Mouse (Mus musculus): ENCODE data around the gene Mecom. TPM values are rescaled to one million over a fixed set of nuclear protein-coding genes. Genes with fewer than 3 reads are reported as not detected.
A peak's percentile ranks its signal among the peaks of the same experiment; 100 is the strongest.

Mecom gene
- polyA plus RNA-seq, 1 experiment from 2014 or later = 57.4 TPM

DNA sequence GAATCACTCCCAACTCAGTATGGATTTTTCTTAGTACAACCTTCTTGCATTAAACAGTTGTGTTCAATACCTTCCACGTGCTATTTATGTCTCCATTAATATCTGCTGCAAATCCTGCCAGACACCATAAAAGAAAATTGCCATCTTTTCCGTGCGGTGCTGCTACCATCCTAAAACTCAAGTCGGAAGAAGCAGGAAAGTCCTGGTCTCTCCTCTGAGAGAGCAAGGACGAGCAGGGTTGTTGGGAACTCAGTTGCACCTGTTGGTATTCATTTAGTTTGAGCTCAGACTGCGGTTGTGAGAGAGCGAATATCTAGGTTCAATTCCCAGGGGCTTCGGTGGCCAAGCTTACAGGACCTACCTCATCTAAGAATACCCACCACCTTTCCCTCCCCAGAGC lies 37.2 kb downstream of the Mecom start:
- no peaks in the 10 kb centered on the region for H3K9me3 ChIP-seq (replicated peaks; ENCODE audit: control insufficient read depth, low read length)
- H3K36me3 ChIP-seq (ENCODE audit: control insufficient read depth, insufficient read depth, low read length) = no peaks in the 10 kb centered on the region
- WGBS = 37% methylated on average over 8 of the region's 8 CpGs
- peak overlapping the region; percentile 65; the same call in 1 of the 2 replicates for H3K27ac ChIP-seq (ENCODE audit: low read length)
- ATAC-seq (ENCODE audit: insufficient read depth, low FRiP score) = no peak
- H3K4me2 ChIP-seq (ENCODE audit: low read depth, low read length) = peak overlapping the region; percentile 95; the same call in 1 of the 2 replicates
- peaks cover 13% of the 10 kb centered on the region for H3K4me1 ChIP-seq (ENCODE audit: control insufficient read depth, insufficient read depth, low read length)
- H3K9ac ChIP-seq (ENCODE audit: low read length) = no peak overlapping the region; the same call in 1 of the 2 replicates
- H3K27me3 ChIP-seq (ENCODE audit: control insufficient read depth, insufficient read depth, low read length) = no peaks in the 10 kb centered on the region
- no peak overlapping the region for H3K4me3 ChIP-seq (replicated peaks; ENCODE audit: low read length)

DNA sequence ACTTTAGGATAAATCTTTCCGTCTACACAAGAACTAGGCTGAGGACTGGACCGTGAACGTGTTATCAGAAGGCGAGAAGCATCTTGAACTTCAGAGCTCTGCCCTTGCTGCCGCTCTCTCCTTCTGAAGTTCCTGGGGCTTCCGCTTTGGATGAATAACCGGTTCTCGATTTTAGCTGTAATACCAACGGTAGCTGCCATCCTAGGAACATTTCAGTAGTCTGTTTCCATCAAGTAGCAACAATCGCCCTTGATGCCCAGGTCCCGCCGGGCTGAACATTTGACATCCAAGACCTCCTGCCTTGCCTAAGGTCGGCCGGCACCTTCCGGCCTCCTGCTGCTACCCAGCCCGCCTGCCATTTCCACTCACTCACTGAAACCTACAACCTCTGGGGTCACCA lies 37.7 kb downstream of the Mecom start:
- Histone ChIP-seq H3K9me3 (replicated peaks; ENCODE audit: control insufficient read depth, low read length) (no peaks in the 10 kb centered on the region), H3K4me3 (replicated peaks; ENCODE audit: low read length) (peak overlapping the region; percentile 69), H3K27me3 (ENCODE audit: control insufficient read depth, insufficient read depth, low read length) (no peaks in the 10 kb centered on the region), H3K4me1 (ENCODE audit: control insufficient read depth, insufficient read depth, low read length) (peaks cover 8% of the 10 kb centered on the region), H3K36me3 (ENCODE audit: control insufficient read depth, insufficient read depth, low read length) (no peaks in the 10 kb centered on the region), H3K4me2 (ENCODE audit: low read depth, low read length) (peak overlapping the region; percentile 95), H3K27ac (ENCODE audit: low read length) (peak overlapping the region; percentile 97), H3K9ac (ENCODE audit: low read length) (peak overlapping the region; percentile 88)
- 17% methylated on average over 16 of the region's 16 CpGs for WGBS
- no peak for ATAC-seq (ENCODE audit: insufficient read depth, low FRiP score)

DNA sequence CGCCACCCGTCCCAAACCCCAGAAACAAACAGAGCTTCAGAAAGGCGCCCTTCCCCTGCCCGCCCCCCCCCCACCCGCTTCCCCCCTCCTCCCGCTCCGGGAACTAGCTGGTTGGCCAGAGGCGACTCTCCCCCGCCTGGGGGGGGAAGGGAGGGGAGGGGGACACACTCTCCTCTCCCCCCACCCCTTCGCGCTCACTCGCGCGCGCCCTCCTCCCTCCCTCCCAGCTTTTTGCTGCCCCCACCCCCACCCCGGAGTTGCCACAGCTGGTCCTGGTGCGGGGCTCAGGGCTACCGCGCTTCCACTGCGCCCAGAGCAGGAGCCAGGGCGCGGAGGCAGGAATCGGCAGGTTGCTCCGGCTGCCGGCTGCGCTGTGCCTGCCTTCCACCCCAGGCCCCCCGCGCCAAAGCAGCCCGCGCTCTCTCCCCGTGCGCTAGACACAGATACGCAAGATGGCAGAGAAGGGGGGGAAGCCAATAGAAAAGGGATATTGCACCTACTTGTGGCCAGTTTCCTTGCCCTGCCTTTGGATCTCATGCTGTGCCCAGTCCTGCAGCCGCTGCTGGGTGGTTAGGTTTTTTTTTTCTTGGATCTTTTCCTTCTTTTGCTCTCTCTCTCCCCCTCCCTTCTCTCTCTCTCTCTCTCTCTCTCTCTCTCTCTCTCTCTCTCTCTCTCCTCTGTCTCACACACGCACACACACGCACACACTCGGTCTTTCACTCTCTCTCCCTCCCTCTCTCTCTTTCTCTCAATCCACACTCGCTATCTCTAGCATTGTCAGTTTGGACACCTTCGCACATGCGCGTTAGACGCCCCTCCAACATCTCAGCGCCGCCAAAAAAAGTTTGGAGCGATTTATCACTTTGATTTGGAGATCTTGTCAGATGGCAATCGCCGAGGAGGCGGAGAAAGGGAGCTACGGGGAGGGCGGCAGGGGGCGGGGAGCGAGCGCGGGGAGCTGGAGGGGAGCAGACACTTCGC lies 38.6 kb downstream of the Mecom start:
- H3K27me3 ChIP-seq (ENCODE audit: control insufficient read depth, insufficient read depth, low read length) = no peaks in the 10 kb centered on the region
- peak overlapping the region; percentile 97 for H3K27ac ChIP-seq (ENCODE audit: low read length)
- WGBS = under 1% methylated on average over 47 of the region's 55 CpGs
- no peaks in the 10 kb centered on the region for H3K9me3 ChIP-seq (replicated peaks; ENCODE audit: control insufficient read depth, low read length)
- H3K4me2 ChIP-seq (ENCODE audit: low read depth, low read length) = peak overlapping the region; percentile 95
- peak overlapping the region; percentile 69 for H3K4me3 ChIP-seq (replicated peaks; ENCODE audit: low read length)
- peak overlapping the region; percentile 88 for H3K9ac ChIP-seq (ENCODE audit: low read length)
- H3K36me3 ChIP-seq (ENCODE audit: control insufficient read depth, insufficient read depth, low read length) = no peaks in the 10 kb centered on the region
- H3K4me1 ChIP-seq (ENCODE audit: control insufficient read depth, insufficient read depth, low read length) = peaks cover 16% of the 10 kb centered on the region
- peak; percentile 38 for ATAC-seq (ENCODE audit: insufficient read depth, low FRiP score)

DNA sequence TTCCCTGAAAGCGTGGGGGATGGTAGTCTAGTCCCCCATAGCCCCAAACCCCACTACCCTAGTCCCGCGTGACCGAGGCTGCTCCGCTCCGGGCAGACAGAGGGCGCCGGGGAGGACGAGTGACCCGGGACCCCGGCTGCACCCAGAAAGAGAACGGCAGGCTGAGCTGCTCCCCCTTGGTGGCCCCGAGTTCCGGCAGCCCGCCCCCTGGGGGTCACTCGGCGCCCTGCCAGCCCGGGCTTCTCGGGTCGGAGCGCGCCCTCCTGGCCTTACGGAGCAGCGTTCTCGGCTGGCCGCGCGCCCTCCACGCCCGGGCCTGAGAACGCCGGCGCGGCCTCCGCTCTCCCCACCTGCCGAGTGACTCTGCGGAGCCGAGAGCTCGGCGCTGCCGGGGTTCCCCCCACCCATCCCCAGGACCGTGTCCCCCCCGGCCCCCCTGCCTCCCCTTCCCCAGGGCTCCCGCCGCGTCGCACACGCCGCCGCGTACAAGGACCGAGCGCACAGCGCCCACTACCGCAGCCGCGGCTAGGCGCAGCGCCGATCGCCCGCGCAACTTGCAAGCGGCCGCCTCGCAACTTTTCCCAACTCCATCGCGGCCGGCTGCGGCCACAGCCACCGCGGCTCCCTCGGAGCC lies 39.4 kb downstream of the Mecom start:
- peak; percentile 73 for ATAC-seq (ENCODE audit: insufficient read depth, low FRiP score)
- 0% methylated on average over 72 of the region's 73 CpGs for WGBS

DNA sequence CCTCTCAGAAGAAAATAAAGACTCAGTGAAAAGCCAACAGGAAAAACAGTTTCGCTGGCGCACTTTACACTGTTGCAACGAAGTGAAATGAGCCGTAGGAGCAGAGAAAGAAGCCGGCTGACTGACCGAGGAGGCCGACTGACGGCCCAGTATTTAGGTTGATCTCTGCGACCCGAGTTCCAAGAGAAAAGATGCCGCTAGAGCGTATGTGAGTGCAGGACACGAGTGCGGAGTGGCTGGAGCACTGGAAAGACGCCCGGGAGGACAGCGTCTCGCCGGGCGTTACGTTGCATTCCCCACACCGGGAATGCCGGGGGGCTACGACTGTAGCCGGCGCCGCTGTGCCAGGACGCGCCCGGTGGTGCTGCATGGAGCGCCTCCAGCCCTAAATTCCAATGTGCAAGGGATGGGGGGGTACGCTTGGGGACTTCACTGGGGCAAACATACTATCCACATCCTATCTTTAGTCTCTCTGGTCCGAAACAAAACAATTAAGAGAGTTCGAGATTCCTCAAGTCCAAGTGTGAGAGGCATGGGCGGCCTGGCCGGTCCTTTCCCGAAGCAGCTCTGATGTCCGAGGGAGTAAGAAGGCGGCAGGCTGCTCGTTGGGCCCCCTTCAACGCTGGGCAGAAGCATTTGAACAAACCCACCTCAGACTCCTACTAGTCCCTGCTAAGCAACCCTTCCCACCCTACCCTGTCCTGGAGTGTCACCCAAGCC lies 40.1 kb downstream of the Mecom start:
- peak overlapping the region; percentile 88 for H3K9ac ChIP-seq (ENCODE audit: low read length)
- no peak for ATAC-seq (ENCODE audit: insufficient read depth, low FRiP score)
- H3K4me3 ChIP-seq (replicated peaks; ENCODE audit: low read length) = peak overlapping the region; percentile 69
- no peaks in the 10 kb centered on the region for H3K36me3 ChIP-seq (ENCODE audit: control insufficient read depth, insufficient read depth, low read length)
- under 1% methylated on average over 41 of the region's 41 CpGs for WGBS
- peaks cover 18% of the 10 kb centered on the region for H3K4me1 ChIP-seq (ENCODE audit: control insufficient read depth, insufficient read depth, low read length)
- no peaks in the 10 kb centered on the region for H3K27me3 ChIP-seq (ENCODE audit: control insufficient read depth, insufficient read depth, low read length)
- H3K4me2 ChIP-seq (ENCODE audit: low read depth, low read length) = peak overlapping the region; percentile 95
- H3K27ac ChIP-seq (ENCODE audit: low read length) = peak overlapping the region; percentile 97
- H3K9me3 ChIP-seq (replicated peaks; ENCODE audit: control insufficient read depth, low read length) = no peaks in the 10 kb centered on the region

More for the DNA sequence above, 39.4 kb downstream of the Mecom start:
- Histone ChIP-seq H3K4me3 (replicated peaks; ENCODE audit: low read length) (peak overlapping the region; percentile 69), H3K27me3 (ENCODE audit: control insufficient read depth, insufficient read depth, low read length) (no peaks in the 10 kb centered on the region), H3K36me3 (ENCODE audit: control insufficient read depth, insufficient read depth, low read length) (no peaks in the 10 kb centered on the region), H3K4me1 (ENCODE audit: control insufficient read depth, insufficient read depth, low read length) (peaks cover 18% of the 10 kb centered on the region), H3K9me3 (replicated peaks; ENCODE audit: control insufficient read depth, low read length) (no peaks in the 10 kb centered on the region), H3K9ac (ENCODE audit: low read length) (peak overlapping the region; percentile 88), H3K4me2 (ENCODE audit: low read depth, low read length) (peak overlapping the region; percentile 95), H3K27ac (ENCODE audit: low read length) (peak overlapping the region; percentile 97)

DNA sequence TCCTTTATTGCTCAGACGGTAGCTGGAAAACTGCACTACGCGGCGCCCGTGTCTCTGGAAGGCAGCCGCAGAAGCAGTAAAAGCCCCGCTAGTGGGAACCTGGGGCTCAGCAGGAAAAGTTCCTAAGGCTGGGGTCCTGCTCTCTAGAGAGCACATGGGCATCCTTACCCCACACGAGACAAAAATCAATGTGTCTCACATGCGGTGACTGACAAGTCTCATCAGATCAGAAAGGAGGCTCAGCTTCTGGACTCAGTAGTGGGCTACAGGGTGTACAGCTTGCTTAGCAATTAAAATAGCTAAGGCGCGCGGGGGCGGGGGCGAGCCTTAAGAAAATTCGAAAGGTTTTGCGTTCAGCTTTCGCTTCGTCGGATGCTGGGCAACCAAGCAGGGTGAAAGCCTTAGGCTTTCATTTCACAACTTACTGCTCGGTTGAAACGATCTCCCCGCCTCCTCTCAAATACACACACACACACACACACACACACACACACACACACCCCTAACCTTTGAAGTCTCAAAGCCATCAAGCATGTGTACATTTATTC lies 40.7 kb downstream of the Mecom start:
- H3K27me3 ChIP-seq (ENCODE audit: control insufficient read depth, insufficient read depth, low read length) = no peaks in the 10 kb centered on the region

DNA sequence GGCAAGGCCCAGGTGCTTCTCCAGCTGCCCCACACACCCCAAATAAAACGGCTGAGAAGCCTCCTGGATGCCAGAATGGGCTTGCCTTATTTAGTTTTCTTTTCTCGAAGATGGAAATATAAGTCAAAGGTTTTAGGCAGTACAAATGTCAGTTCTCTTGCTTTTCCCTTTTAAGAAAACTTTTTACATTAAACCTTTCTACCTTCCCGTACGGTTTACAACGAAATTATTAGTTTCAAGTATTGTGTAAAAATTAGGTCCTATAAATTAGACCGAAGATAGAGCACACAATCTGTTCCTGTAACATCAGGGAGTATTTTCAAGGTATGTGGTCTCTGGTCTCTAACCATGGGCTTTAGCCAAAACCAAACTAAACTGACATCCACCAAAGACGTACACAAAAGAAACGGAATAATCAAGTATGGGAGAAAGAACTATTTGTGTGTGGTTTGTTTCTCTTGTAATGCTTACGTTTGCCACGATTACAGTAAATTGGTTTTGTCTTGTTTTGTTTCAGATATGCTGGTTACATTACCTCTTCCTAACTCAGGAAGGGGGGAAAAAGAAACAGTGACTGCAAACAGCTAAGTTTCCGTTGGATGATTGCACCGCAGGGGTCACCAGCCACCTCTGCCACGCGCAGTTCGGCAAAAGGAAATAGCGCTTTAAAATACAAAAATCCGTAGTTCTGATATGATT lies 41.3 kb downstream of the Mecom start:
- peak overlapping the region; percentile 88 for H3K9ac ChIP-seq (ENCODE audit: low read length)
- peak overlapping the region; percentile 69 for H3K4me3 ChIP-seq (replicated peaks; ENCODE audit: low read length)
- no peaks in the 10 kb centered on the region for H3K27me3 ChIP-seq (ENCODE audit: control insufficient read depth, insufficient read depth, low read length)
- no peak for ATAC-seq (ENCODE audit: insufficient read depth, low FRiP score)
- H3K9me3 ChIP-seq (replicated peaks; ENCODE audit: control insufficient read depth, low read length) = no peaks in the 10 kb centered on the region
- H3K36me3 ChIP-seq (ENCODE audit: control insufficient read depth, insufficient read depth, low read length) = no peaks in the 10 kb centered on the region
- peaks cover 18% of the 10 kb centered on the region for H3K4me1 ChIP-seq (ENCODE audit: control insufficient read depth, insufficient read depth, low read length)
- WGBS = 16% methylated on average over 17 of the region's 17 CpGs
- peak overlapping the region; percentile 95 for H3K4me2 ChIP-seq (ENCODE audit: low read depth, low read length)
- H3K27ac ChIP-seq (ENCODE audit: low read length) = peak overlapping the region; percentile 97

More for the DNA sequence above, 40.7 kb downstream of the Mecom start:
- no peak for ATAC-seq (ENCODE audit: insufficient read depth, low FRiP score)
- Histone ChIP-seq H3K4me2 (ENCODE audit: low read depth, low read length) (peak overlapping the region; percentile 95), H3K27ac (ENCODE audit: low read length) (peak overlapping the region; percentile 97), H3K9ac (ENCODE audit: low read length) (peak overlapping the region; percentile 88), H3K36me3 (ENCODE audit: control insufficient read depth, insufficient read depth, low read length) (no peaks in the 10 kb centered on the region), H3K9me3 (replicated peaks; ENCODE audit: control insufficient read depth, low read length) (no peaks in the 10 kb centered on the region), H3K4me3 (replicated peaks; ENCODE audit: low read length) (peak overlapping the region; percentile 69), H3K4me1 (ENCODE audit: control insufficient read depth, insufficient read depth, low read length) (peaks cover 18% of the 10 kb centered on the region)
- WGBS = 2% methylated on average over 22 of the region's 22 CpGs

DNA sequence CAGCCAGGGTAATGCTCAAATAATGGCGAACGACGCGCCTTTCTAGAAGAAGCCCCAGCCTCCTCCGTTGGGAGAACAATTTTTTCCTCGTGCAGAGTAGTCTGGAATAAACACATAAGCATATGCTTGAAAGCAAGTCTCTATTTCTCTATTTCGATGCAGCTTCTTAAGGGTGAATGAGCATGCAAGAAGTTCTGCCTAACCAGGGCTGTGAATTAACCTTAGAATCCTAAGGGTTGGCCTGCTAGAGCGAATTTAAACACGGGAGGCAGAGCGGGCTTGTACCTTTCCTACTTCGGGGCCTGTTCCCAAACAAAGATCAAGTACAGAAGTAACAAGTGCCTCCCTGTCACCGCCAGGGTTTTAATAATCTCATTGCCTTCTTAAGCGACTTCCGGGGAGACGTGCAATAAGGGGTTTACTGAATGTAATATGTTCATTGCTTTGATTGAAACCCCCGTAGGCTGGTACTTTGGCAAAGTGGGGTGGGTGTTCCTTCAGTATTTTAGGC lies 42.0 kb downstream of the Mecom start:
- H3K9me3 ChIP-seq (replicated peaks; ENCODE audit: control insufficient read depth, low read length) = no peaks in the 10 kb centered on the region
- peaks cover 18% of the 10 kb centered on the region for H3K4me1 ChIP-seq (ENCODE audit: control insufficient read depth, insufficient read depth, low read length)
- peak overlapping the region; percentile 95 for H3K4me2 ChIP-seq (ENCODE audit: low read depth, low read length)
- peak overlapping the region; percentile 67 for H3K9ac ChIP-seq (ENCODE audit: low read length)
- 34% methylated on average over 16 of the region's 16 CpGs for WGBS
- H3K27me3 ChIP-seq (ENCODE audit: control insufficient read depth, insufficient read depth, low read length) = no peaks in the 10 kb centered on the region
- H3K4me3 ChIP-seq (replicated peaks; ENCODE audit: low read length) = peak overlapping the region; percentile 15
- no peak for ATAC-seq (ENCODE audit: insufficient read depth, low FRiP score)
- peak overlapping the region; percentile 97 for H3K27ac ChIP-seq (ENCODE audit: low read length)
- no peaks in the 10 kb centered on the region for H3K36me3 ChIP-seq (ENCODE audit: control insufficient read depth, insufficient read depth, low read length)

All from stomach, embryonic 16.5 days (tissue).